Mouse (Mus musculus) myocyte (in vitro differentiated cells): ENCODE measurements around the gene Lamb3.

Experiments used
- E2F4 ChIP-seq: IDR thresholded peaks from one replicate; pipeline ENCODE4 v1.6.1; 2011; ENCODE audit warnings: mild to moderate bottlenecking, control low read depth, moderate library complexity; ENCODE audit not compliant: insufficient read depth
- MAX ChIP-seq: IDR thresholded peaks from one replicate; pipeline ENCODE4 v1.6.1; 2011; ENCODE audit warnings: low read depth, mild to moderate bottlenecking, control low read depth
- MYOD1 ChIP-seq, 3 experiments: IDR thresholded peaks; one replicate each; pipeline ENCODE4 v1.6.1; 2011; ENCODE audit warnings: control low read depth in 2 of 3, low read depth in 2 of 3, mild to moderate bottlenecking in 2 of 3, moderate library complexity in 1 of 3; ENCODE audit not compliant: insufficient read length in 2 of 3, control insufficient read depth in 1 of 3
- POLR2A ChIP-seq: IDR thresholded peaks from one replicate; pipeline ENCODE4 v1.6.1; 2011; ENCODE audit warnings: low read depth, mild to moderate bottlenecking, control low read depth, moderate library complexity; ENCODE audit not compliant: insufficient read length
- POLR2AphosphoS2 ChIP-seq: IDR thresholded peaks from one replicate; pipeline ENCODE4 v1.6.1; 2011; ENCODE audit warnings: low read depth, control low read depth; ENCODE audit not compliant: insufficient read length
- TCF3 ChIP-seq: IDR thresholded peaks from one replicate; pipeline ENCODE4 v1.6.1; 2011; ENCODE audit warnings: low read depth, control low read depth; ENCODE audit not compliant: insufficient read length
- USF1 ChIP-seq: IDR thresholded peaks from one replicate; pipeline ENCODE4 v1.6.1; 2011; ENCODE audit warnings: low read depth, mild to moderate bottlenecking, control low read depth, moderate library complexity

DNA sequence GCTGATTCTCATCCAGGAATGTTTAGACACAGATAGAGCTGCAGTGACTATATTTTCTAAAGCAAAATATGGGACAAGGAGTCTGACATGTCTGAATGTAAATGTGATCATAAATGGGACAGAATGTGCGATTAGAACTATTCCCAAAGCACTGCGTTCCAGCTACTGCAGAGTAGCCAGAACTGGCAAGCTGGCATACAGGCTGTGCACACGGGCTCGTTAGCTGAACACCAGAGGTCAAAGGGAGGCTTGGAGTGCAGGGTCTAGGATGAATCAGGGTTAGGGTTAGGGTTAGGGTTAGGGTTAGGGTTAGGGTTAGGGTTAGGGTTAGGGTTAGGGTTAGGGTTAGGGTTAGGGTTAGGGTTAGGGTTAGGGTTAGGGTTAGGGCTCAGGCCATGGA, 20.0 kb downstream of the Lamb3 start:
- no peak for TF ChIP-seq E2F4
- TF ChIP-seq POLR2A: no peak
- no peak for TF ChIP-seq MAX
- TF ChIP-seq POLR2AphosphoS2: no peak
- no peak for TF ChIP-seq TCF3
- no peak for TF ChIP-seq USF1
- no peak for TF ChIP-seq MYOD1 (IDR thresholded peaks at IDR 0.05; ENCODE audit: control insufficient read depth in 1 of 3, insufficient read length in 2 of 3, low read depth in 2 of 3)
